Mouse (Mus musculus): ENCODE data around the gene Dppa3. TPM values are rescaled to one million over a fixed set of nuclear protein-coding genes. Genes with fewer than 3 reads are reported as not detected.

The Dppa3 gene
- polyA plus RNA-seq (2014; fragmentation: Illumina TruSeq; extraction: RNeasy Lipid Tissue Mini Kit (QIAGEN cat#74804); ENCODE audit: low read depth, low replicate concordance) = not detected

DNA sequence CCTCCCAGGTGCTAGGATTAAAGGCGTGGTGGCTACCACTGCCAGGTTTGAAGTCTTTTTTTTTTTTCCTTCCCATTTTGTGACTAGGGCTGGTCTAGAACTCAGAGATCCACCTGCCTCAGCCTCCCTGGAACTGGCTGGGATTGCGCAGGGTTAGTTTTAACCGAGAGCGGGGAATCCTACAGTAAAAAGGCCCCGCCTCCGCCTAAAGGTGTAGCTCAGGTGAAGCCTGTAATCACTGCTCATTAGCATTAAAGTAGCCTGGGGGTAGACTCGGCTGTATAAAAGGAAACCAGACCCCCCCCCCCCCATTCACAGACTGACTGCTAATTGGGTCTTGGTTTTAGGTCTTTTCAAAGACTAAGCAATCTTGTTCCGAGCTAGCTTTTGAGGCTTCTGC lies at the start of gene Dppa3:
Gene Dppa3 (plus strand): TSS at position 301 of the 400 bp plus-strand sequence.

DNA sequence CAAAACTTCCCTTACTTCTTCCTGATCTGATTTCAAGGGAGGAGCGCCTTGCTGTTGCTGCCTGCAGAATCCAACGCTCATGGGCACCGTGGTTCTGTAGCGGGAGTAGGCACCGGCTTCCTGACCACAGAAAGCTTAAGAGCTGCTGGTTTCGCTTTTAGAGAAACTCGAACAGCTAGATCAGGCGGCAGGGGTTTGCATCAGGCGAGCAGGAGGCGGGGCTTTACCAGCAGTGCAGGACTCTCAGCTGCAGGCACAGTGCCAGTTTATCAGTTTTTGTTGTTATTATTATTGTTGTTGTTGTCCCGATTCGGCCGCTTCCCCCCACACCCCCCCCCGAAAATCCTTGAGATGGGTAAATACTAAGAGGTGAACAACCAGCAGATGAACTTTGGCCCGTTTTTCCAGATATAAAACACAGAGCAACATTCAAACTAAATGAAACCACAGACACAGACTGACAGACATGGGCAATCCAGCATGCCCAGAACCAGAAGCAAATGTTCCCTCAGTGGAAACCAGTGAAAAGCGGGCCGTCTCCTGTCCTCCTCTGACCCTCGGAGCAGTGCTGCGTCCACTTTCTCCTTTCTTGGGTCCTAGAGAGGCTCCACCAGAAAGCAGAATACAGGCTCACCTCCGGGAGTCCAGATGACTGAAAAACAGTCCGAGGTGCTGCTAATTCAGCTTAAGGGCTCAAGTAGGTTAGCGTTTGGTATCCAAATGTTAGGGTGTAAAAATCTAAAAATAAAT lies 23.8 kb upstream of the Dppa3 start, which contains the start of gene Apobec1:
Gene Apobec1 (minus strand): TSS at position 203 of the 750 bp plus-strand sequence.

DNA sequence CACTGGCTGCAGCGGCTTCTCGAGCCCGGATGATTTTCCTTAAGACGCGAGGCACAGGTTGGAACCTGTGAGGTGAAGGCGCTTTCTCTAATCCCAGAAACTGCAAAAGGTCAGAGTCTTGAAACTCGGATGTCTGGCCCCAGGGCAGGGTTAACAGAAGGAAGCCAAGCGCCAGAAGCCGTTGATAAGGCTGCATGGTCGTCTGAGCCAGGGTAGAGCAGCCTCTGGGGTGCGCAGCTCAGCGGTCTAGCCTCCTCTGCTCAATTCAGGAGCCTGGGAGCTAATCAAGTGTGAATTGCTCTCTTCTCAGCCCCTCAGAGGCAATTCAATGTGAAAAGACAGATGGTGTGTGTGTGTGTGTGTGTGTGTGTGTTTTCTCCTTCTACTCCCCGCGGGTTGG lies 16.4 kb upstream of the Dppa3 start, which contains the start of gene Gdf3:
Gene Gdf3 (minus strand): TSS at position 317 of the 400 bp plus-strand sequence.

Other genes starting within 250 kb of the Dppa3 start
- 197 TPM for gene Rimklb, start 127.6 kb upstream of the Dppa3 start, polyA plus RNA-seq (2014; fragmentation: Illumina TruSeq; extraction: RNeasy Lipid Tissue Mini Kit (QIAGEN cat#74804); ENCODE audit: low read depth, low replicate concordance)
- gene Mfap5, start 120.6 kb upstream of the Dppa3 start, polyA plus RNA-seq (2014; fragmentation: Illumina TruSeq; extraction: RNeasy Lipid Tissue Mini Kit (QIAGEN cat#74804); ENCODE audit: low read depth, low replicate concordance) = 11.4 TPM
- gene Aicda, start 72.6 kb upstream of the Dppa3 start, polyA plus RNA-seq (2014; fragmentation: Illumina TruSeq; extraction: RNeasy Lipid Tissue Mini Kit (QIAGEN cat#74804); ENCODE audit: low read depth, low replicate concordance) = not detected
- gene Apobec1, start 24.0 kb upstream of the Dppa3 start, polyA plus RNA-seq (2014; fragmentation: Illumina TruSeq; extraction: RNeasy Lipid Tissue Mini Kit (QIAGEN cat#74804); ENCODE audit: low read depth, low replicate concordance) = 2.2 TPM
- gene Gdf3, start 16.3 kb upstream of the Dppa3 start, polyA plus RNA-seq (2014; fragmentation: Illumina TruSeq; extraction: RNeasy Lipid Tissue Mini Kit (QIAGEN cat#74804); ENCODE audit: low read depth, low replicate concordance) = 0.15 TPM
- 0.17 TPM for gene Nanog, start 81.1 kb downstream of the Dppa3 start, polyA plus RNA-seq (2014; fragmentation: Illumina TruSeq; extraction: RNeasy Lipid Tissue Mini Kit (QIAGEN cat#74804); ENCODE audit: low read depth, low replicate concordance)
- 481 TPM for gene Slc2a3, start 175.2 kb downstream of the Dppa3 start, polyA plus RNA-seq (2014; fragmentation: Illumina TruSeq; extraction: RNeasy Lipid Tissue Mini Kit (QIAGEN cat#74804); ENCODE audit: low read depth, low replicate concordance)
- gene Foxj2, start 193.5 kb downstream of the Dppa3 start, polyA plus RNA-seq (2014; fragmentation: Illumina TruSeq; extraction: RNeasy Lipid Tissue Mini Kit (QIAGEN cat#74804); ENCODE audit: low read depth, low replicate concordance) = 2.1 TPM
- 0.88 TPM for gene C3ar1, start 229.8 kb downstream of the Dppa3 start, polyA plus RNA-seq (2014; fragmentation: Illumina TruSeq; extraction: RNeasy Lipid Tissue Mini Kit (QIAGEN cat#74804); ENCODE audit: low read depth, low replicate concordance)
- gene Necap1, start 248.1 kb downstream of the Dppa3 start, polyA plus RNA-seq (2014; fragmentation: Illumina TruSeq; extraction: RNeasy Lipid Tissue Mini Kit (QIAGEN cat#74804); ENCODE audit: low read depth, low replicate concordance) = 18.8 TPM